Mouse (Mus musculus): ENCODE results near the gene Avil. TPM values are rescaled to one million over a fixed set of nuclear protein-coding genes. Genes with fewer than 3 reads are reported as not detected.

Avil gene
- polyA plus RNA-seq, 1 experiment from 2014 or later, result 0.08 TPM

- H3K4me1 ChIP-seq (replicated peaks; ENCODE audit: control insufficient read depth, insufficient read depth, low read length), result peaks cover 4% of the 10 kb centered on the region
- H3K4me2 ChIP-seq (ENCODE audit: low read depth, low read length, severe bottlenecking), result peak within 1 kb of the TSS; percentile 79
- no peaks in the 10 kb centered on the region for H3K9me3 ChIP-seq (ENCODE audit: control insufficient read depth, low read length)
- peak within 1 kb of the TSS; percentile 66; the same call in 1 of the 2 replicates for H3K27ac ChIP-seq (ENCODE audit: low read depth, low read length)
- H3K36me3 ChIP-seq (ENCODE audit: control insufficient read depth, insufficient read depth, low read length), result peaks cover 2% of the 10 kb centered on the region; the same call in 1 of the 2 replicates
- ATAC-seq (replicated peaks; ENCODE audit: low FRiP score) (peak; percentile 86), DNase-seq (ENCODE audit: low spot score) (peak; percentile 94)
- H3K9ac ChIP-seq (ENCODE audit: low read length), result peak within 1 kb of the TSS; percentile 93
- H3K4me3 ChIP-seq (ENCODE audit: low read depth, low read length), result peak within 1 kb of the TSS; percentile 59
- H3K27me3 ChIP-seq (ENCODE audit: control insufficient read depth, insufficient read depth, low read length), result no peaks in the 10 kb centered on the region
- WGBS, result 6% methylated on average over 55 of the region's 56 CpGs
These were observed 30.1 kb downstream of the Avil start, which contains the start of gene Tsfm for GRCm38 (mm10) chr10:127030336-127031296. Gene Tsfm, minus strand, starts transcription at chr10:127030840.

GRCm38 (mm10) chr10:127033301-127033741 is 32.8 kb downstream of the Avil start:
- H3K27me3 ChIP-seq (ENCODE audit: control insufficient read depth, insufficient read depth, low read length), result no peaks in the 10 kb centered on the region
- DNase-seq (ENCODE audit: low spot score), result no peak
- H3K4me1 ChIP-seq (replicated peaks; ENCODE audit: control insufficient read depth, insufficient read depth, low read length), result peaks cover 4% of the 10 kb centered on the region
- H3K9ac ChIP-seq (ENCODE audit: low read length), result no peak overlapping the region
- H3K4me2 ChIP-seq (ENCODE audit: low read depth, low read length, severe bottlenecking), result no peak overlapping the region
- 83% methylated on average over 8 of the region's 8 CpGs for WGBS
- no peak overlapping the region for H3K4me3 ChIP-seq (ENCODE audit: low read depth, low read length)
- no peak overlapping the region for H3K27ac ChIP-seq (ENCODE audit: low read depth, low read length)
- H3K9me3 ChIP-seq (ENCODE audit: control insufficient read depth, low read length), result no peaks in the 10 kb centered on the region
- H3K36me3 ChIP-seq (ENCODE audit: control insufficient read depth, insufficient read depth, low read length), result no peaks in the 10 kb centered on the region; the same call in 1 of the 2 replicates
- ATAC-seq (replicated peaks; ENCODE audit: low FRiP score), result no peak

GRCm38 (mm10) chr10:127036273-127036672 is 35.8 kb downstream of the Avil start:
- H3K9me3 ChIP-seq (ENCODE audit: control insufficient read depth, low read length), result no peaks in the 10 kb centered on the region
- no peak overlapping the region for H3K9ac ChIP-seq (ENCODE audit: low read length)
- no peak overlapping the region for H3K27ac ChIP-seq (ENCODE audit: low read depth, low read length)
- H3K4me1 ChIP-seq (replicated peaks; ENCODE audit: control insufficient read depth, insufficient read depth, low read length), result no peaks in the 10 kb centered on the region
- DNase-seq (ENCODE audit: low spot score) (no peak), ATAC-seq (replicated peaks; ENCODE audit: low FRiP score) (no peak)
- peaks cover 2% of the 10 kb centered on the region; the same call in 1 of the 2 replicates for H3K27me3 ChIP-seq (ENCODE audit: control insufficient read depth, insufficient read depth, low read length)
- WGBS, result 84% methylated on average over 12 of the region's 12 CpGs
- H3K4me2 ChIP-seq (ENCODE audit: low read depth, low read length, severe bottlenecking), result no peak overlapping the region
- H3K4me3 ChIP-seq (ENCODE audit: low read depth, low read length), result no peak overlapping the region
- H3K36me3 ChIP-seq (ENCODE audit: control insufficient read depth, insufficient read depth, low read length), result no peaks in the 10 kb centered on the region

- no peak overlapping the region for H3K27ac ChIP-seq (ENCODE audit: low read depth, low read length)
- H3K9ac ChIP-seq (ENCODE audit: low read length), result no peak overlapping the region
- 72% methylated on average over 12 of the region's 12 CpGs for WGBS
- no peak overlapping the region for H3K4me3 ChIP-seq (ENCODE audit: low read depth, low read length)
- H3K27me3 ChIP-seq (ENCODE audit: control insufficient read depth, insufficient read depth, low read length), result peaks cover 2% of the 10 kb centered on the region; the same call in 1 of the 2 replicates
- ATAC-seq (replicated peaks; ENCODE audit: low FRiP score) (no peak), DNase-seq (ENCODE audit: low spot score) (no peak)
- H3K4me1 ChIP-seq (replicated peaks; ENCODE audit: control insufficient read depth, insufficient read depth, low read length), result no peaks in the 10 kb centered on the region
- H3K4me2 ChIP-seq (ENCODE audit: low read depth, low read length, severe bottlenecking), result no peak overlapping the region
- no peaks in the 10 kb centered on the region for H3K9me3 ChIP-seq (ENCODE audit: control insufficient read depth, low read length)
- H3K36me3 ChIP-seq (ENCODE audit: control insufficient read depth, insufficient read depth, low read length), result no peaks in the 10 kb centered on the region
These were observed 37.1 kb downstream of the Avil start for GRCm38 (mm10) chr10:127037641-127038040.

- Histone ChIP-seq H3K9me3 (ENCODE audit: control insufficient read depth, low read length) (no peaks in the 10 kb centered on the region), H3K9ac (ENCODE audit: low read length) (peak overlapping the region; percentile 58), H3K36me3 (ENCODE audit: control insufficient read depth, insufficient read depth, low read length) (no peaks in the 10 kb centered on the region), H3K4me2 (ENCODE audit: low read depth, low read length, severe bottlenecking) (peak overlapping the region; percentile 99), H3K4me1 (replicated peaks; ENCODE audit: control insufficient read depth, insufficient read depth, low read length) (0 out of 2 replicates have a peak, but pooled peaks cover 2% of the 10 kb centered on the region), H3K4me3 (ENCODE audit: low read depth, low read length) (peak overlapping the region; percentile 69), H3K27ac (ENCODE audit: low read depth, low read length) (no peak overlapping the region), H3K27me3 (ENCODE audit: control insufficient read depth, insufficient read depth, low read length) (peaks cover 2% of the 10 kb centered on the region; the same call in 1 of the 2 replicates)
- no peak for DNase-seq (ENCODE audit: low spot score)
- 0 out of 2 replicates have a peak, but pooled peaks have one; percentile 17 for ATAC-seq (replicated peaks; ENCODE audit: low FRiP score)
- WGBS, result under 1% methylated on average over 20 of the region's 20 CpGs
These were observed 40.2 kb downstream of the Avil start for GRCm38 (mm10) chr10:127040569-127041214.

- Histone ChIP-seq H3K4me3 (ENCODE audit: low read depth, low read length) (peak within 1 kb of the TSS; percentile 69), H3K4me1 (replicated peaks; ENCODE audit: control insufficient read depth, insufficient read depth, low read length) (0 out of 2 replicates have a peak, but pooled peaks cover 2% of the 10 kb centered on the region), H3K9me3 (ENCODE audit: control insufficient read depth, low read length) (no peaks in the 10 kb centered on the region), H3K4me2 (ENCODE audit: low read depth, low read length, severe bottlenecking) (peak within 1 kb of the TSS; percentile 99), H3K27ac (ENCODE audit: low read depth, low read length) (no peak within 1 kb of the TSS), H3K36me3 (ENCODE audit: control insufficient read depth, insufficient read depth, low read length) (no peaks in the 10 kb centered on the region), H3K9ac (ENCODE audit: low read length) (peak within 1 kb of the TSS; percentile 58), H3K27me3 (ENCODE audit: control insufficient read depth, insufficient read depth, low read length) (peaks cover 2% of the 10 kb centered on the region; the same call in 1 of the 2 replicates)
- DNase-seq (ENCODE audit: low spot score) (peak; percentile 77), ATAC-seq (replicated peaks; ENCODE audit: low FRiP score) (peak; percentile 75)
- under 1% methylated on average over 28 of the region's 28 CpGs for WGBS
These were observed 40.8 kb downstream of the Avil start, which contains the start of the genes Mettl1 and Eef1akmt3 for GRCm38 (mm10) chr10:127041274-127041766. Gene Mettl1, plus strand, starts transcription at chr10:127041414. Gene Eef1akmt3, minus strand, starts transcription at chr10:127041513.

GRCm38 (mm10) chr10:127041774-127042338 is 41.3 kb downstream of the Avil start:
- H3K4me2 ChIP-seq (ENCODE audit: low read depth, low read length, severe bottlenecking), result peak overlapping the region; percentile 99
- no peaks in the 10 kb centered on the region for H3K9me3 ChIP-seq (ENCODE audit: control insufficient read depth, low read length)
- peak overlapping the region; percentile 58 for H3K9ac ChIP-seq (ENCODE audit: low read length)
- peak overlapping the region; percentile 69 for H3K4me3 ChIP-seq (ENCODE audit: low read depth, low read length)
- under 1% methylated on average over 44 of the region's 44 CpGs for WGBS
- H3K27ac ChIP-seq (ENCODE audit: low read depth, low read length), result no peak overlapping the region
- no peaks in the 10 kb centered on the region for H3K36me3 ChIP-seq (ENCODE audit: control insufficient read depth, insufficient read depth, low read length)
- ATAC-seq (replicated peaks; ENCODE audit: low FRiP score), result peak; percentile 86
- DNase-seq (ENCODE audit: low spot score), result peak; percentile 96
- 0 out of 2 replicates have a peak, but pooled peaks cover 2% of the 10 kb centered on the region for H3K4me1 ChIP-seq (replicated peaks; ENCODE audit: control insufficient read depth, insufficient read depth, low read length)
- H3K27me3 ChIP-seq (ENCODE audit: control insufficient read depth, insufficient read depth, low read length), result peaks cover 2% of the 10 kb centered on the region; the same call in 1 of the 2 replicates

Measured in forebrain, embryonic 11.5 days (tissue).